Mouse (Mus musculus) bone marrow macrophage, adult 2 months (primary cell): ENCODE results near the gene Txk. TPM values are rescaled to one million over a fixed set of nuclear protein-coding genes. Genes with fewer than 3 reads are reported as not detected.

Source experiments
- H3K27ac ChIP-seq: 2 replicates; pipeline ENCODE4 v1.5.1; 2012; ENCODE audit warnings: low read depth, low read length; ENCODE audit not compliant: insufficient read depth
- H3K4me1 ChIP-seq: 2 replicates; pipeline ENCODE4 v1.6.1; 2012; ENCODE audit warnings: low read length; ENCODE audit not compliant: control insufficient read depth, insufficient read depth
- H3K4me3 ChIP-seq: 2 replicates; pipeline ENCODE4 v1.5.1; 2012; ENCODE audit warnings: mild to moderate bottlenecking, low read length, moderate library complexity; ENCODE audit not compliant: insufficient read depth
- CTCF ChIP-seq: IDR thresholded peaks from 2 replicates; pipeline ENCODE4 v1.5.1; 2012; ENCODE audit warnings: low read depth, mild to moderate bottlenecking, low read length, moderate library complexity
- POLR2A ChIP-seq: IDR thresholded peaks from 2 replicates; pipeline ENCODE4 v1.6.1; 2012; ENCODE audit warnings: mild to moderate bottlenecking, low read depth, low read length, borderline replicate concordance
- polyA plus RNA-seq: library from polyadenylated mRNA; stranded (reverse); fragments of >200 nt; gene quantifications from 2 replicates; pipeline ENCODE4 v1.2.4, GENCODE M21; 2012; ENCODE audit not compliant: missing spikeins, insufficient read depth, insufficient read length

Txk gene
- polyA plus RNA-seq: 0.24 and 0.25 TPM in 2 replicates

DNA sequence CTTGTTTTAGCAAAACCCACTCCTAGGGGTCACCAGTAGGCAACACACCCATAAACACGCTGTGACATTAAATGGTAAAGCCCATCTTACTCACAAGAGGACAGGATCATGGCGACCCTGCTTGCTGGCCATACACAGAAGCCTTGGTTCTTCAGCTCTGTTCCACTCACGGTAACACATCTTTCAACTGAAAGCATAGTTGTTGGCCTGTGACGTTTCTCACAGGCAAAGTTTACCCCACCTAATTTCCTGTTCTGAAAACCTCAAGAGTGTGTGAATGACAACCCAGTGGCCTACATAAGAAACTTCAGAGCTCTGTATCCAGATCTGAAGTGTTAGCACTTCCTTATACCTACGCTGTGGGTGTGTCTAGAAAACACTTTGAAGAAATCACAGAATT is at the start of gene Txk:
Txk (minus strand) TSS at position 193 of the 400 bp plus-strand sequence.
- no peak within 1 kb of the TSS for H3K4me3 ChIP-seq
- no peak for TF ChIP-seq CTCF
- no peak for TF ChIP-seq POLR2A
- H3K4me1 ChIP-seq: 0 out of 2 replicates have a peak, but pooled peaks cover 2% of the 10 kb centered on the region
- no peak within 1 kb of the TSS for H3K27ac ChIP-seq

DNA sequence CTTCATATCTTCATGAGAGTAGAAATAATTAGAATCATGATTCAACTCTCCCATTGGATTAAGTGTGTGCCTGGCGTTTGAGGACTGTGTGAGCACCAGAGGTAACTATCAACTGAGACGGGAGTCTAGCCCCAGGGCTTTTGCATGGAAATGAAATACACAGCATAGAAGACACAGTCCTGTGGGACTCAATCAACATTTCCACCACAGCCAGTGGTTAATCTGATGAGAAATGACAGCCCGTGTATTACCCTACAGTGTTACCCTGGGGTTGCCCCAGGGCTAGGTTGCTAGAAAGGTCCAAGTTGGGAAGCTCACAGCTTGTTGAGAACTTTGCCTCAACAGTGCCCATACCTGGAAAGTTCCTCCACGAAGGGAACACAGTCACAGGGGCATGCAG is 46.0 kb upstream of the Txk start:
- Histone ChIP-seq H3K4me1 (peaks cover 76% of the 10 kb centered on the region), H3K27ac (no peak overlapping the region), H3K4me3 (no peak overlapping the region)
- TF ChIP-seq CTCF: no peak
- no peak for TF ChIP-seq POLR2A

DNA sequence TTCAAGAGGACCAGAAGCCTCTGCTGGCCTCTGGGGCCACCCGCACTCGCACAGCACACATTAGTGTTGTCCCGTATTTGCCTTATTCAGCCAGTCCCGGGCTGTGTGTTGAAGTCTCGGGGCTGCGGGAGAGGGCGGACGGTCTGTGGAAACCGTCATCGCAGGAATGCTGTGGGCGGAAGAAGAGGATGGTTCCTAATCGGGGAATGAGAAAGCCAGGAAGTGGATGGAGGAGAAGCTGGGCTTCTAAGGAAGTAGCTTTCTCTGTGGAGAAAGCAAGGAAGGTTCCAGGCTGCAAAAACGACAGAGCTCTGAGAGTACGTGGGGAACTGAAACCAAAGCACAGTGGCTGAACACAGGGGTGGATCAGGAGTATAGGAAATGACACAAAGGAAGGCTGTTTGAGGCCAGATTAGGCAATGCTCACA is 43.6 kb upstream of the Txk start:
- Histone ChIP-seq H3K4me3 (peak overlapping the region; percentile 56), H3K4me1 (peaks cover 76% of the 10 kb centered on the region), H3K27ac (peak overlapping the region; percentile 95)
- TF ChIP-seq CTCF (no peak), POLR2A (no peak)

DNA sequence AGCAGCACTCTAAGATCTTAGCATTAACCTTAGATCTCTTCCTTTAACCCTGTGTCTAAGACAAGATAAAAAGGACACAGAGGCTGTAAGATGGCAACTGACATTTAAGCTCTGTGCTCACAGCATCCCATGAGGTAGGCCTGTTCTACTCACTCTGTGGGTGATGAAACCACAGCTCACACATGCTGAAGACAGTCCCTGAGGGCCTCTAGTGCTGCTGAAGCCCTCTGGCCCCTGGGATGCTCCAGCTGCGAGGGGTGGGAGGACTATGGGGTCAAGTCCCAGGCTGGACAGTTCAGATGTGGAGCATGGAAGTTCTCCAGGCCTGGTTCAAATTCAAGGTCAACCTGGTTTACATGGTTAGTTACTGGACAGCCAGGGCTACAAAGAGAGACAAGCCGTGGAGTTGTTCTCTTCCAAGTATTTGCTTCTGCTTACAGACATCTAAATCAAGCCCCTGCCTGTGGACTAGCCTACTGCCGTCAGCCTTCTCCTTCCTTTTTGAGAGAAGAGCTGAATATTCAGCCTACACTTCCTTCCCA is 40.8 kb upstream of the Txk start:
- H3K4me1 ChIP-seq: peaks cover 56% of the 10 kb centered on the region
- TF ChIP-seq POLR2A (no peak), CTCF (no peak)
- H3K4me3 ChIP-seq: no peak overlapping the region
- peak overlapping the region; percentile 80 for H3K27ac ChIP-seq

DNA sequence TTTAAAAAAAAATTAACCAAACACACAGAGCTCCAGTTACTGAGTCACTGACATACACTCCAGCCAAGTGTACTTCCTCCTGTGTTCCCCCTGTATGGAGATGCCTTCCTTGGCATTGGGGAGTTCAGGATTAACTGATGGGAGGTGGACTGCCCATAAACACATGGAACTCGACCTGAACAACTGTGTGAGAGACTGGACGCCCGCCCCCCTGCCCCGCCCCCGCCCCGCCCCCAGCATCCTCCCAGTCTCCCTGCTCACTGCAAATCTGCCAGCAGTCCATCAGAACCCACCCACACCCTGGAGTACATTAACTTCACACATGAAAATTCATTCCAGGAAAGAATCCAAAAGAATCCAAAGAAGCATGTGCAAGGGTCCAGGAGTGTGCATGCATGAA is 39.2 kb upstream of the Txk start:
- peak overlapping the region; percentile 3; the same call in 1 of the 2 replicates for H3K27ac ChIP-seq
- TF ChIP-seq CTCF (no peak), POLR2A (no peak)

DNA sequence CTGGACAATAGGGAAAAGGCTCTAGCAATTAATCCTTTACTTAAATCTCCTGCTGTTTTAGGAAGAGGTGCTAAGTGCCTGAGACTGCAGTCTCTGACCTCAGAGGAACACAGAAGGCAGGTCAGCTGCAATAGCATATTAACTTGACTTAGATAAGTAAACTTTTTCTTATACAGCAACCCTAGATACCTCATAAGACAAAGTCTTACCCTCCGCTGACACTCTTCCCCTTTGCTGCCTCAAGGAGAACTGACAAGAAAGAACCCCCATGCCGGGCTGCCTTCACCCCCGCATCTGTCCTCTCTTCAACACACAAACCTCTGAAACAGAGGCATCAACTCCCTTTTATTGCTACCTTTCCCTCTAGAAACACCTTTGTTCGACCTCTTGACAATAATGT is 38.8 kb upstream of the Txk start:
- peaks cover 43% of the 10 kb centered on the region for H3K4me1 ChIP-seq
- H3K27ac ChIP-seq: peak overlapping the region; percentile 3; the same call in 1 of the 2 replicates
- TF ChIP-seq CTCF (no peak), POLR2A (no peak)
- H3K4me3 ChIP-seq: no peak overlapping the region

More for the DNA sequence above, 39.2 kb upstream of the Txk start:
- peaks cover 45% of the 10 kb centered on the region for H3K4me1 ChIP-seq
- no peak overlapping the region for H3K4me3 ChIP-seq

DNA sequence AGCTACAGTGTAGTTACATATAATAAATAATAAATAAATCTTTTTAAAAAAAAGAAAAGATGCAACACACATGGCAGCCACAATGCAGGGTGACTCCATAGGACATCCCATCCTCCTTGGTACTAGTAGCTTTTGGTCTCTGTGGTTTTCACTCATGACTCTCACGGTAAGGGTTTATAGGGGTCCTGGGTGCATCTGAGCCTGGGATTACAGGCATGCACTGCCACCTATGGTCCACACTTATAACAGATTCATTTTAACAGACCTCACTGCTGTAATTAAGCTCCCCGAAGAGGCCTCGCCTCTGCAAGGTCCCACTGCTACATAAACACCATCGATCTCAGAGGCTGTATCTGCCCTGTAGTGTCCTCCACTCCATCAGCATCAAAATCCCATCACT is 32.9 kb upstream of the Txk start:
- TF ChIP-seq POLR2A: no peak
- TF ChIP-seq CTCF: 0 out of 2 replicates have a peak, but pooled peaks have one; percentile 18
- no peak overlapping the region for H3K4me3 ChIP-seq
- H3K4me1 ChIP-seq: peaks cover 16% of the 10 kb centered on the region
- H3K27ac ChIP-seq: no peak overlapping the region

DNA sequence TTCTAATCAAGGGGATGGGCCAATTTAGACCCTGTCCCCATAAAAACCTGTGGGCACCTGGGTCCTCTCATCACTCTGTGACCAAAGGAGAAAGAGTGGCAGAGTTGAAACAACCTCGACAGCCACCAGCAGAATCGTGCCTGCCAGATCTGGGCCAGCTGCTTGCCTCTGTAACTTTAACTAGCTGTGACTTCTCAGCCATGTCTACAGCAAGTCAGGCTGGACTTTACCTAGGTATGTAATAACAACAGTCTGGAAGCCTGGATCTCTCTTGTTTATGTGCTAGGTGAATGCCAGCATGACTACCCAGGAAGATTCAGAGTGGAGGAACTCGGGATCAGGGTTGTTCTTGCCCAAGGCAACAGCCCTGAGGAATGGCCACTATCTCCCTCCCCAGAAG is 32.1 kb upstream of the Txk start:
- TF ChIP-seq POLR2A (no peak), CTCF (no peak)
- no peak overlapping the region for H3K27ac ChIP-seq
- H3K4me1 ChIP-seq: peaks cover 16% of the 10 kb centered on the region
- H3K4me3 ChIP-seq: no peak overlapping the region

DNA sequence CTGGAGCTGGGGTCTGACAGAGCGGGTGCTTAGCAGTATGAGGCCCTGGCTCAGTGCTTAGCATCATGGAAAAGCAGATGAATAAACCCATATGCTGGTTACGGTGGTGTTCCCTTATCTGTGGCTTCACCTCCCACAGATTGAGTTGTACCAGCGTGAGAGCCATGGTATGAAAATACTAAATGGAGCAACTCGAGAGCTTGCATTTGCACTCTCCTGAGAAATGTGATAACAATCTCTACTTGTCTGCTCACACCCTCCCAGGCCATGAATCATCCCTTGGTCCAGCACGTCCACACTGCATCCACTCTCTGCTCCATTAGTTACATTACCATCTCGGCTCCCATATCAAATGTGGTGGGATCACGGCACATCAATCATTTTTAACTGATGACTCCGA is 31.4 kb upstream of the Txk start:
- Histone ChIP-seq H3K4me1 (peaks cover 16% of the 10 kb centered on the region), H3K27ac (no peak overlapping the region), H3K4me3 (no peak overlapping the region)
- TF ChIP-seq POLR2A (no peak), CTCF (no peak)

DNA sequence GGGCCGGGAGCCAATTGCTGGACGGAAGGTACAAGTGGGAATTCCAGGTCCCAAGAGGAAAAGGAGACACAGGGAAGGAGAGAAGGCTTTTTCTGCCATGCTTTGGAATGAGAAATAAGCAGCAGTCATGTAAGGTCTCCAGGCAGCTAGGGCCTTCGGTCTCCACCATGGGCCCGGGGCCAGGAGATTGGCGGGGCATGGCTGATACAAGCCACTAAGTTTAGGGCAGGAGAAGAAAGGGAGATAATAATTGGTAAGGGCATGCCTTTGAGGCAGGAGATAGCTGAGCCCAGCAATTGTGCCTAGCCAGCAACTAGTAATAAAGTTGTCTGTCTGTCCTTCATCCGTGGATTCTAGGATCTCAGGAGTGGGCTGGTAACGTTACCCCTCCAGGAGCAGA is 30.5 kb upstream of the Txk start:
- H3K27ac ChIP-seq: no peak overlapping the region
- H3K4me1 ChIP-seq: peaks cover 16% of the 10 kb centered on the region
- H3K4me3 ChIP-seq: no peak overlapping the region
- no peak for TF ChIP-seq CTCF
- TF ChIP-seq POLR2A: no peak
